Mouse (Mus musculus) urinary bladder, postnatal 4 days (tissue): ENCODE results near the gene Rorc.

Source experiments
- DNase-seq, 2 experiments: peaks; one replicate each; pipeline ENCODE4 v3.0.0; 2021 to 2022; ENCODE audit warnings: low spot score in 2 of 2

Rorc gene

GRCm38 (mm10) chr3:94372641-94373040 lies at the start of gene Rorc:
Gene Rorc, plus strand, starts transcription at chr3:94372794.
- no peak for DNase-seq

- DNase-seq: no peak
Measured at GRCm38 (mm10) chr3:94328681-94329080, 43.9 kb upstream of the Rorc start.

GRCm38 (mm10) chr3:94334442-94334841 lies 38.2 kb upstream of the Rorc start:
- DNase-seq: no peak

GRCm38 (mm10) chr3:94338522-94338921 lies 34.1 kb upstream of the Rorc start:
- DNase-seq: no peak

GRCm38 (mm10) chr3:94341959-94342422 lies 30.6 kb upstream of the Rorc start, which contains the start of gene Them5:
Gene Them5, plus strand, starts transcription at chr3:94342099.
- no peak for DNase-seq

GRCm38 (mm10) chr3:94342552-94342951 lies 30.0 kb upstream of the Rorc start:
- no peak for DNase-seq

GRCm38 (mm10) chr3:94344182-94344581 lies 28.4 kb upstream of the Rorc start:
- DNase-seq: no peak

GRCm38 (mm10) chr3:94344897-94345296 lies 27.7 kb upstream of the Rorc start:
- no peak for DNase-seq

- DNase-seq: no peak
Measured at GRCm38 (mm10) chr3:94348146-94348545, 24.4 kb upstream of the Rorc start.

GRCm38 (mm10) chr3:94360812-94361211 lies 11.8 kb upstream of the Rorc start:
- no peak for DNase-seq

GRCm38 (mm10) chr3:94362138-94362537 lies 10.5 kb upstream of the Rorc start, which contains the start of gene C2cd4d:
Gene C2cd4d, plus strand, starts transcription at chr3:94362438.
- no peak for DNase-seq

GRCm38 (mm10) chr3:94363291-94364153 lies 9.1 kb upstream of the Rorc start:
- peak in 1 of 2 experiments; percentile 49 for DNase-seq

GRCm38 (mm10) chr3:94364154-94364526 lies 8.5 kb upstream of the Rorc start:
- no peak for DNase-seq

GRCm38 (mm10) chr3:94366761-94367160 lies 5.8 kb upstream of the Rorc start:
- DNase-seq: peak; percentile 58 to 72

- DNase-seq: no peak
Measured at GRCm38 (mm10) chr3:94367511-94367910, 5.1 kb upstream of the Rorc start.

- DNase-seq: no peak
Measured at GRCm38 (mm10) chr3:94368631-94369030, 4.0 kb upstream of the Rorc start.

- DNase-seq: no peak
Measured at GRCm38 (mm10) chr3:94369709-94370108, 2.9 kb upstream of the Rorc start.

GRCm38 (mm10) chr3:94371637-94372036 lies 957 bp upstream of the Rorc start:
- DNase-seq: peak; percentile 71 to 81

- no peak for DNase-seq
Measured at GRCm38 (mm10) chr3:94372038-94372437, 556 bp upstream of the Rorc start.

- DNase-seq: no peak
Measured at GRCm38 (mm10) chr3:94373090-94373489, 496 bp downstream of the Rorc start.

GRCm38 (mm10) chr3:94373597-94374011 lies 1.0 kb downstream of the Rorc start:
- DNase-seq: no peak

- DNase-seq: no peak
Measured at GRCm38 (mm10) chr3:94374636-94375035, 2.0 kb downstream of the Rorc start.

GRCm38 (mm10) chr3:94375146-94375545 lies 2.6 kb downstream of the Rorc start:
- DNase-seq: no peak
